Mouse (Mus musculus) C2C12 (cell line): ENCODE measurements around the gene Surf2. TPM values are rescaled to one million over a fixed set of nuclear protein-coding genes. Genes with fewer than 3 reads are reported as not detected.
A peak's percentile ranks its signal among the peaks of the same experiment; 100 is the strongest.

Experiments
- H3K27me3 ChIP-seq: one replicate; pipeline ENCODE4 v1.6.1; 2011; ENCODE audit not compliant: control insufficient read depth, insufficient read depth, insufficient read length
- H3K36me3 ChIP-seq: one replicate; pipeline ENCODE4 v1.6.1; 2011; ENCODE audit not compliant: control insufficient read depth, insufficient read depth
- H3K4me3 ChIP-seq: one replicate; pipeline ENCODE4 v1.5.1; 2011; ENCODE audit warnings: mild to moderate bottlenecking, control low read depth; ENCODE audit not compliant: poor library complexity, insufficient read depth, severe bottlenecking
- H3K79me2 ChIP-seq: one replicate; pipeline ENCODE4 v1.6.1; 2011; ENCODE audit not compliant: control insufficient read depth, insufficient read depth
- H3K79me3 ChIP-seq: one replicate; pipeline ENCODE4 v1.6.1; 2011; ENCODE audit warnings: low read depth, control low read depth
- H3ac ChIP-seq: one replicate; pipeline ENCODE3; 2011; ENCODE audit warnings: low read depth; ENCODE audit not compliant: control insufficient read depth, insufficient read length
- CEBPB ChIP-seq: IDR thresholded peaks from one replicate; pipeline ENCODE4 v1.6.1; 2011; ENCODE audit warnings: low read depth, mild to moderate bottlenecking, control low read depth, moderate library complexity
- CTCF ChIP-seq: IDR thresholded peaks from one replicate; pipeline ENCODE4 v1.5.1; 2011; ENCODE audit not compliant: control insufficient read depth, insufficient read depth, insufficient read length
- FOSL1 ChIP-seq: IDR thresholded peaks from one replicate; pipeline ENCODE4 v1.8.0; 2011; ENCODE audit warnings: mild to moderate bottlenecking, low read length; ENCODE audit not compliant: poor library complexity, insufficient read depth, severe bottlenecking
- MAX ChIP-seq: IDR thresholded peaks from one replicate; pipeline ENCODE4 v1.6.1; 2011; ENCODE audit warnings: mild to moderate bottlenecking, control low read depth
- MYOD1 ChIP-seq: IDR thresholded peaks from one replicate; pipeline ENCODE4 v1.6.1; 2011; ENCODE audit warnings: low read depth; ENCODE audit not compliant: control insufficient read depth, insufficient read length
- MYOG ChIP-seq: IDR thresholded peaks from one replicate; pipeline ENCODE4 v1.6.1; 2011; ENCODE audit not compliant: control insufficient read depth, insufficient read length; ENCODE audit errors: extremely low read depth
- USF1 ChIP-seq: IDR thresholded peaks from one replicate; pipeline ENCODE4 v1.6.1; 2011; ENCODE audit warnings: low read depth, mild to moderate bottlenecking, control low read depth, moderate library complexity
- polyA plus RNA-seq: library from polyadenylated mRNA; unstranded; fragments of >200 nt; fragmentation: generic; extraction: Trizol; gene quantifications from one replicate; pipeline ENCODE4 v1.2.1, GENCODE M21; 2012; ENCODE audit warnings: missing spikeins

The Surf2 gene
- polyA plus RNA-seq, 1 experiment = 42.6 TPM

- TF ChIP-seq CTCF = no peak
- peaks cover 67% of the 10 kb centered on the region for H3K36me3 ChIP-seq
- H3K4me3 ChIP-seq = no peak overlapping the region
- no peaks in the 10 kb centered on the region for H3K27me3 ChIP-seq
- peaks cover 76% of the 10 kb centered on the region for H3K79me2 ChIP-seq
- H3K79me3 ChIP-seq = peaks cover 34% of the 10 kb centered on the region
- H3ac ChIP-seq = no peak overlapping the region
Measured at GRCm38 (mm10) chr2:26900731-26901130, 15.4 kb upstream of the Surf2 start.

- Histone ChIP-seq H3K4me3 (peak overlapping the region; percentile 89), H3K79me2 (peaks cover 88% of the 10 kb centered on the region), H3K27me3 (no peaks in the 10 kb centered on the region), H3K79me3 (peaks cover 44% of the 10 kb centered on the region), H3ac (peak overlapping the region; percentile 93), H3K36me3 (peaks cover 67% of the 10 kb centered on the region)
- no peak for TF ChIP-seq CEBPB
- TF ChIP-seq FOSL1 = no peak
- TF ChIP-seq CTCF = no peak
- no peak for TF ChIP-seq MYOD1
- no peak for TF ChIP-seq USF1
- TF ChIP-seq MAX = no peak
- no peak for TF ChIP-seq MYOG
Measured at GRCm38 (mm10) chr2:26901834-26902400, 14.2 kb upstream of the Surf2 start.

DNA sequence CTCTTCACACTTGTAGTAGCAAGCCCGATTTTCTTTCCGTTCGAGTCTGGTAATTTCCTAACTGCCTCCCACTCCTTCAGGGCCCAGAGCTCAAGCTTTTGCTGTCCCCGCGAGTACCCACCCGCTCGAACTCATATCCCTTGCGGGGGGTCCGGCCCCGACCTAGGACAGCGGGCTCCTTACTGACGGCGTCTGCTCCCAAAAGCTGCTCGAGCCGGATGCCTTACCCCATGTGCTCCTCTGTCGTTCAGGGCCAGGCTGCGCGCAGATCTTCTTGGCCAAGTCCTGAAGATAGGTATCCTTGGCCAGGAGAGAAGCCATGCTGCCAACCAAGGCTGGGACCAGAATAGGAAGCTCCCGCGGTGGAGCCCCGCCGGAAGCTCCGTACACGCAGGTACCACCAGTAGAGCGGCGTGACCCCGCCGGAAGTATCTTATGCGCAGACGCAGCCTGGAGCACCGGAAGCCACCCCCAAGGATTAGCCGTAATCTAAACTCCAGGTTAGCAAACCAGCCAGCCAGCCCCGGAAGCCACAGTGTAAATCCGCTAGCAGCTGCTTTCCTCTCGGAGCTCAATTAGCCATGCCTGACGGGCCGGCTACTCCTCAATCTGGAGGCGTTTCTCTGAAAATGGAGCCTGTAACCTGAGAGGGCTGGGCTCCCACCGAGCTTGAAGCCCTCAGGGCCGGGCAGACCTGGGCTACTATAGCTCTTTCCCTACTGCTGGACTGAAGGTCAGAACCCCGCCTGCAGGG lies 13.5 kb upstream of the Surf2 start, which contains the start of gene Surf6:
Surf6 (minus strand) TSS at position 413 of the 754 bp plus-strand sequence.
- TF ChIP-seq CTCF (no peak), MAX (peak; percentile 86), MYOD1 (peak; percentile 66)
- peaks cover 67% of the 10 kb centered on the region for H3K36me3 ChIP-seq
- peaks cover 49% of the 10 kb centered on the region for H3K79me3 ChIP-seq

GRCm38 (mm10) chr2:26903311-26903710 lies 12.9 kb upstream of the Surf2 start:
- H3K79me3 ChIP-seq = peaks cover 55% of the 10 kb centered on the region
- H3K36me3 ChIP-seq = peaks cover 67% of the 10 kb centered on the region
- H3K27me3 ChIP-seq = no peaks in the 10 kb centered on the region
- H3K4me3 ChIP-seq = peak overlapping the region; percentile 89
- H3K79me2 ChIP-seq = peaks cover 98% of the 10 kb centered on the region
- TF ChIP-seq MYOD1 (no peak), USF1 (no peak), MAX (no peak), CTCF (no peak), CEBPB (no peak), MYOG (no peak), FOSL1 (no peak)
- H3ac ChIP-seq = peak overlapping the region; percentile 73

More for the DNA sequence above, 13.5 kb upstream of the Surf2 start, which contains the start of gene Surf6:
- Histone ChIP-seq H3K4me3 (peak within 1 kb of the TSS; percentile 89), H3K79me2 (peaks cover 95% of the 10 kb centered on the region), H3K27me3 (no peaks in the 10 kb centered on the region), H3ac (peak within 1 kb of the TSS; percentile 93)

GRCm38 (mm10) chr2:26905936-26906335 lies 10.2 kb upstream of the Surf2 start:
- TF ChIP-seq MAX (no peak), USF1 (no peak), FOSL1 (no peak), MYOG (no peak), CTCF (no peak), MYOD1 (no peak), CEBPB (no peak)
- H3K36me3 ChIP-seq = peaks cover 49% of the 10 kb centered on the region
- H3K79me3 ChIP-seq = peaks cover 61% of the 10 kb centered on the region
- peaks cover 100% of the 10 kb centered on the region for H3K79me2 ChIP-seq
- no peak overlapping the region for H3ac ChIP-seq
- H3K4me3 ChIP-seq = no peak overlapping the region
- H3K27me3 ChIP-seq = no peaks in the 10 kb centered on the region
